Mouse (Mus musculus) small intestine, adult 2 months (tissue): ENCODE data around the gene Pycard.
"Not testable (repeated sequence)": the region's sequence is repeated elsewhere in the genome, so short reads cannot be mapped to it uniquely, and the experiment has no call there.

ENCODE experiments used
- CTCF ChIP-seq: fragments of 200-500 bp; IDR thresholded peaks from 2 replicates; pipeline ENCODE4 v1.5.1; 2012; ENCODE audit warnings: low read depth, mild to moderate bottlenecking, control low read depth, inconsistent platforms, low read length, moderate library complexity, mixed read lengths; ENCODE audit not compliant: insufficient replicate concordance, insufficient read length; ENCODE audit errors: extremely low read depth
- POLR2A ChIP-seq: fragments of 200-500 bp; IDR thresholded peaks from 2 replicates; pipeline ENCODE4 v1.6.1; 2012; ENCODE audit warnings: low read depth, mild to moderate bottlenecking, control low read depth, inconsistent platforms, low read length, moderate library complexity

- TF ChIP-seq POLR2A, CTCF: not testable (repeated sequence)
These were observed 48.6 kb upstream of the Pycard start for GRCm38 (mm10) chr7:128042161-128042820.
